Mouse (Mus musculus) heart, embryonic 16.5 days (tissue): ENCODE results near the gene Kcnk5. TPM values are rescaled to one million over a fixed set of nuclear protein-coding genes. Genes with fewer than 3 reads are reported as not detected.

Experiments used
- ATAC-seq: fragments of 200-750 bp; cut with Nextera tagmentation; replicated peaks from 2 replicates; pipeline ENCODE4 v1.8.0; 2017; ENCODE audit warnings: moderate number of reproducible peaks; ENCODE audit not compliant: insufficient read depth, low FRiP score; ENCODE audit errors: extremely low read depth
- H3K27ac ChIP-seq: fragments of 300-500 bp; sonication (generic); 2 replicates; pipeline ENCODE4 v1.5.1; 2014; ENCODE audit warnings: mild to moderate bottlenecking, low read length, control low read depth, moderate library complexity
- H3K27me3 ChIP-seq: fragments of 300-500 bp; sonication (generic); 2 replicates; pipeline ENCODE4 v1.6.1; 2014; ENCODE audit warnings: low read length, mixed read lengths; ENCODE audit not compliant: control insufficient read depth, insufficient read depth
- H3K36me3 ChIP-seq: fragments of 300-500 bp; sonication (generic); 2 replicates; pipeline ENCODE4 v1.6.1; 2014; ENCODE audit not compliant: control insufficient read depth, insufficient read depth
- H3K4me1 ChIP-seq: fragments of 300-500 bp; sonication (generic); 2 replicates; pipeline ENCODE4 v1.6.1; 2014; ENCODE audit warnings: low read length, mixed read lengths; ENCODE audit not compliant: control insufficient read depth, insufficient read depth
- H3K4me2 ChIP-seq: fragments of 300-500 bp; sonication (generic); 2 replicates; pipeline ENCODE4 v1.6.1; 2014; ENCODE audit warnings: low read depth, mild to moderate bottlenecking, control low read depth, low read length
- H3K4me3 ChIP-seq: fragments of 300-500 bp; sonication (generic); 2 replicates; pipeline ENCODE4 v1.5.1; 2014; ENCODE audit warnings: mild to moderate bottlenecking, control low read depth, low read length
- H3K9ac ChIP-seq: fragments of 300-500 bp; sonication (generic); 2 replicates; pipeline ENCODE4 v1.6.1; 2014; ENCODE audit warnings: low read length, control low read depth
- H3K9me3 ChIP-seq: fragments of 300-500 bp; sonication (generic); replicated peaks from 2 replicates; pipeline ENCODE4 v1.6.1; 2016; ENCODE audit warnings: low read length; ENCODE audit not compliant: control insufficient read depth
- WGBS: fragments of 180-500 bp; shearing (Covaris S2); extraction: QIAGEN DNeasy Blood & Tissue Kit; methylation state at CpG from one replicate; pipeline ENCODE4 v1.1.7; 2014; 5-methylcytosine and 5-hydroxymethylcytosine counted together
- polyA plus RNA-seq: library from polyadenylated mRNA; unstranded; fragments of >200 nt; fragmentation: Nextera tagmentation; extraction: Ambion mirVana; gene quantifications from 2 replicates; pipeline ENCODE4 v1.2.1, GENCODE M21; 2015

The Kcnk5 gene
- polyA plus RNA-seq, 1 experiment from 2014 or later: 3.9 TPM

GRCm38 (mm10) chr14:20149127-20150080 lies 32.2 kb downstream of the Kcnk5 start:
- 78% methylated on average over 22 of the region's 22 CpGs for WGBS

DNA sequence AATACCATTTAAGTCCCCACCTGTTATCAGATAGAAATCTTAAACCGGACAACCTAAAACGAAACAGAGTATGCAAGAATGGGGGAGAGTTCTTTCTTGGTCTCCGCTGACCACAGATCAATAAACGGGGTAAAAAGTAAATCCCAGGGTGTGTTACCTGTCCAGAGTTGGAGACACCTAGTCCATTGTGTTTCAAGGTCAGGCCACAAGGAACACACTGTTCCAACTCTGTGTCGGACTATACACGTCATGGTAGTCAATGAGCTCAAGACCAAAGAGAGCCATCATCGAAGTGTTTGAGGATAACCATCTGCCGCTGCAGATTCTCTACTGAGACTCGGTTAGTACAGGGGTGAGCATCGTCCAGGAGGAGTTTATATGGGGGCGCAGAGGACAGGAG lies 33.1 kb downstream of the Kcnk5 start:
- 87% methylated on average over 11 of the region's 11 CpGs for WGBS
- ATAC-seq: no peak
- H3K9ac ChIP-seq: no peak overlapping the region
- H3K4me1 ChIP-seq: 0 out of 2 replicates have a peak, but pooled peaks cover 3% of the 10 kb centered on the region
- H3K9me3 ChIP-seq: no peaks in the 10 kb centered on the region
- H3K36me3 ChIP-seq: peaks cover 3% of the 10 kb centered on the region; the same call in 1 of the 2 replicates
- H3K4me3 ChIP-seq: no peak overlapping the region
- H3K4me2 ChIP-seq: no peak overlapping the region
- no peak overlapping the region for H3K27ac ChIP-seq
- no peaks in the 10 kb centered on the region for H3K27me3 ChIP-seq

More at GRCm38 (mm10) chr14:20149127-20150080, 32.2 kb downstream of the Kcnk5 start:
- H3K27me3 ChIP-seq: no peaks in the 10 kb centered on the region
- no peak overlapping the region for H3K27ac ChIP-seq
- H3K4me1 ChIP-seq: 0 out of 2 replicates have a peak, but pooled peaks cover 3% of the 10 kb centered on the region
- H3K9ac ChIP-seq: no peak overlapping the region
- H3K9me3 ChIP-seq: no peaks in the 10 kb centered on the region
- H3K4me3 ChIP-seq: no peak overlapping the region
- ATAC-seq: no peak
- no peak overlapping the region for H3K4me2 ChIP-seq
- H3K36me3 ChIP-seq: peaks cover 3% of the 10 kb centered on the region; the same call in 1 of the 2 replicates

GRCm38 (mm10) chr14:20147854-20148253 lies 33.8 kb downstream of the Kcnk5 start:
- 0 out of 2 replicates have a peak, but pooled peaks cover 3% of the 10 kb centered on the region for H3K4me1 ChIP-seq
- H3K36me3 ChIP-seq: peaks cover 3% of the 10 kb centered on the region; the same call in 1 of the 2 replicates
- ATAC-seq: no peak
- no peaks in the 10 kb centered on the region for H3K9me3 ChIP-seq
- no peak overlapping the region for H3K4me3 ChIP-seq
- no peak overlapping the region for H3K4me2 ChIP-seq
- WGBS: 60% methylated on average over 7 of the region's 7 CpGs
- H3K27me3 ChIP-seq: no peaks in the 10 kb centered on the region
- H3K9ac ChIP-seq: no peak overlapping the region
- H3K27ac ChIP-seq: no peak overlapping the region

DNA sequence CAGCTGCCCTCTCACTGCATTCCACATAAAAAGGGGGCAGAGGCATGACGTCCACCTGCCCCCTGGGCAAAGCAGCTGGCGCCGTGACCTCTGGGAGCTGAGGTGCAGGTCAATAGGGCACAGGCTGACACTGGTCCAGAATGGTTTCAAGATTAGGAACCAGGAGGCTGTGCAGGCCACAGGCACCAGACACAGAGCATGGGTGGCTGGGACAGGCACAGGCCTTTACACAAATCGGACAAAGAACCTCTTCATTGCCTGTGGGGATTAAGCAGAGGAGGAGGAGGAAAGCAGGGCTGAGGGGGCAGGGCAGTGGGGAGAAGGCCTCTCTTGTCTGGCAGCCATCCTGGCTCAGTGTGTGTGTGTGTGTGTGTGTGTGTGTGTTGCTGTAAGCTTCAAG lies 37.5 kb downstream of the Kcnk5 start:
- 72% methylated on average over 4 of the region's 4 CpGs for WGBS
- H3K27ac ChIP-seq: no peak overlapping the region
- 0 out of 2 replicates have a peak, but pooled peaks cover 3% of the 10 kb centered on the region for H3K4me1 ChIP-seq
- H3K4me2 ChIP-seq: no peak overlapping the region
- no peak overlapping the region for H3K9ac ChIP-seq
- peaks cover 3% of the 10 kb centered on the region; the same call in 1 of the 2 replicates for H3K36me3 ChIP-seq
- H3K27me3 ChIP-seq: no peaks in the 10 kb centered on the region
- no peaks in the 10 kb centered on the region for H3K9me3 ChIP-seq
- no peak for ATAC-seq
- H3K4me3 ChIP-seq: no peak overlapping the region

DNA sequence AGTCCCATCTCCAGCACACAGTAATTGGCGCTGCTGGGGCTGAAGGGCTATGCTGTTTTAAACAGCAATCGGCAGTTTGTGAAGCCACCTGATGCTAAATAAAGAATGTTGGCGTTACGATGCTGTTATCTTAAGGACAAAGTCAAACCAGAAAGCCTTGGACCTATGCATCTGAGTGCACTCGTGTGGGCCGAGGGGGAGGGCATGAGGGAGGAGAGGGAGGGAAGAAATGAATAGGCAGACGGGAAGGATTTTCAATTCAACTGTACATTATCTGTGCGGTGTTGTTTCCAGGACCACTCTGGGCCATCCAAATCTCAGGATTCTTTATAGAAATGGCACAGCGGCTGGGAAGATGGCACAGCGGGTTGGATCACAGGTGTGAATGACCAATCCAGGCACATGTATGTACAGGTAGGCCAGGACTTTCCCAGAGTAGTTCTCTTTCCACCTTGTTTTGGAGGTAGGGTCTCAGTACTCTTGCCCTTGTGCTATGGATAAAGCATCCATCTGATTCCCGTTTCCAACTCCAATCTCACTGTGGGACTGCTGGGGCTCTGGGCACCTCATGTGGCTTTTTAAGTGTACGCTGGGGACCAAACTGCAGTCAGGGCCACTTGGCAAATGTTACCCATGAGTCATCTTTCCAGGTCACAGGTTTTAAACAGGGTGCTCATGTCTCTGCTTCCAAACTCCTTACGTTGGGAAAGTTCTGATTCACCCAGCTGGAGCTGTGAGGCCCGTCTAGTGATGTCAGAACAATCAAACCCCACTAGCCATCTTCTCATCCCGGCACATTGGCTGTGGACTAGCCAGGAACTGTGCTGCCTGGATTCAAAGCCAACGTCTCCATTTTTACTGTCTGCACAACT lies 42.9 kb downstream of the Kcnk5 start, which contains the start of gene Saysd1:
Gene Saysd1, minus strand, starts transcription at position 51 of the 872 bp plus-strand sequence.
- Histone ChIP-seq H3K36me3 (no peaks in the 10 kb centered on the region), H3K4me2 (no peak within 1 kb of the TSS), H3K9me3 (peaks cover 4% of the 10 kb centered on the region; the same call in 1 of the 2 replicates), H3K4me1 (no peaks in the 10 kb centered on the region), H3K4me3 (no peak within 1 kb of the TSS), H3K9ac (no peak within 1 kb of the TSS), H3K27ac (no peak within 1 kb of the TSS), H3K27me3 (no peaks in the 10 kb centered on the region)
- 68% methylated on average over 16 of the region's 16 CpGs for WGBS
- ATAC-seq: no peak

GRCm38 (mm10) chr14:20134965-20135671 lies 46.5 kb downstream of the Kcnk5 start:
- WGBS: 81% methylated on average over 10 of the region's 10 CpGs
- H3K27me3 ChIP-seq: no peaks in the 10 kb centered on the region
- ATAC-seq: no peak
- no peak overlapping the region for H3K9ac ChIP-seq
- H3K4me1 ChIP-seq: no peaks in the 10 kb centered on the region
- H3K4me3 ChIP-seq: no peak overlapping the region
- H3K36me3 ChIP-seq: no peaks in the 10 kb centered on the region
- no peak overlapping the region for H3K27ac ChIP-seq
- H3K9me3 ChIP-seq: peaks cover 4% of the 10 kb centered on the region; the same call in 1 of the 2 replicates
- H3K4me2 ChIP-seq: no peak overlapping the region

GRCm38 (mm10) chr14:20128162-20128561 lies 53.4 kb downstream of the Kcnk5 start:
- Histone ChIP-seq H3K4me3 (no peak overlapping the region), H3K9ac (no peak overlapping the region), H3K36me3 (no peaks in the 10 kb centered on the region), H3K4me1 (no peaks in the 10 kb centered on the region), H3K4me2 (no peak overlapping the region), H3K27ac (no peak overlapping the region), H3K27me3 (no peaks in the 10 kb centered on the region), H3K9me3 (no peaks in the 10 kb centered on the region)
- ATAC-seq: no peak
- 86% methylated on average over 6 of the region's 6 CpGs for WGBS

- Histone ChIP-seq H3K36me3 (no peaks in the 10 kb centered on the region), H3K4me3 (no peak overlapping the region), H3K9ac (no peak overlapping the region), H3K9me3 (no peaks in the 10 kb centered on the region), H3K4me2 (no peak overlapping the region), H3K4me1 (no peaks in the 10 kb centered on the region), H3K27me3 (no peaks in the 10 kb centered on the region), H3K27ac (no peak overlapping the region)
- ATAC-seq: no peak
- 73% methylated on average over 15 of the region's 15 CpGs for WGBS
Measured at GRCm38 (mm10) chr14:20127406-20128087, 54.1 kb downstream of the Kcnk5 start.
